Mouse (Mus musculus): Measurements from ENCODE around the gene Gucy2c. TPM values are rescaled to one million over a fixed set of nuclear protein-coding genes. Genes with fewer than 3 reads are reported as not detected.
"Not testable (repeated sequence)": the region's sequence is repeated elsewhere in the genome, so short reads cannot be mapped to it uniquely, and the experiment has no call there.

The Gucy2c gene
- polyA plus RNA-seq, 1 experiment from 2014 or later, result 0.14 TPM

GRCm38 (mm10) chr6:136801274-136801673 lies 19.7 kb upstream of the Gucy2c start:
- no peak overlapping the region for H3K9ac ChIP-seq (replicated peaks; ENCODE audit: low read length)
- ATAC-seq (replicated peaks; ENCODE audit: insufficient number of reproducible peaks, low FRiP score, low TSS enrichment, low read depth), result no peak
- H3K4me3 ChIP-seq (ENCODE audit: low read depth, low read length), result no peak overlapping the region
- no peaks in the 10 kb centered on the region for H3K27me3 ChIP-seq (ENCODE audit: control insufficient read depth, insufficient read depth, low read length)
- WGBS, result 85% methylated on average over 6 of the region's 6 CpGs
- DNase-seq (ENCODE audit: low spot score), result no peak
- no peak overlapping the region for H3K4me2 ChIP-seq (ENCODE audit: low read depth, low read length)
- no peak overlapping the region for H3K27ac ChIP-seq (replicated peaks; ENCODE audit: low read depth, low read length)
- H3K9me3 ChIP-seq (replicated peaks; ENCODE audit: control insufficient read depth, low read length), result no peaks in the 10 kb centered on the region
- no peaks in the 10 kb centered on the region for H3K36me3 ChIP-seq (replicated peaks; ENCODE audit: control insufficient read depth, insufficient read depth, low read depth, low read length)
- H3K4me1 ChIP-seq (ENCODE audit: control insufficient read depth, insufficient read depth, low read length), result no peaks in the 10 kb centered on the region

- Histone ChIP-seq H3K9ac (replicated peaks; ENCODE audit: low read length) (no peak overlapping the region), H3K4me3 (ENCODE audit: low read depth, low read length) (no peak overlapping the region), H3K27me3 (ENCODE audit: control insufficient read depth, insufficient read depth, low read length) (no peaks in the 10 kb centered on the region), H3K27ac (replicated peaks; ENCODE audit: low read depth, low read length) (no peak overlapping the region), H3K9me3 (replicated peaks; ENCODE audit: control insufficient read depth, low read length) (no peaks in the 10 kb centered on the region), H3K36me3 (replicated peaks; ENCODE audit: control insufficient read depth, insufficient read depth, low read depth, low read length) (no peaks in the 10 kb centered on the region), H3K4me1 (ENCODE audit: control insufficient read depth, insufficient read depth, low read length) (no peaks in the 10 kb centered on the region), H3K4me2 (ENCODE audit: low read depth, low read length) (no peak overlapping the region)
- ATAC-seq (replicated peaks; ENCODE audit: insufficient number of reproducible peaks, low FRiP score, low TSS enrichment, low read depth) (no peak), DNase-seq (ENCODE audit: low spot score) (no peak)
- 93% methylated on average over 8 of the region's 8 CpGs for WGBS
These were observed 19.1 kb upstream of the Gucy2c start for GRCm38 (mm10) chr6:136800710-136801109.

GRCm38 (mm10) chr6:136797874-136798693 lies 16.5 kb upstream of the Gucy2c start:
- 80% methylated on average over 3 of the region's 3 CpGs for WGBS
- H3K9ac ChIP-seq (replicated peaks; ENCODE audit: low read length); H3K36me3 ChIP-seq (replicated peaks; ENCODE audit: control insufficient read depth, insufficient read depth, low read depth, low read length); ATAC-seq (replicated peaks; ENCODE audit: insufficient number of reproducible peaks, low FRiP score, low TSS enrichment, low read depth); H3K9me3 ChIP-seq (replicated peaks; ENCODE audit: control insufficient read depth, low read length); H3K4me2 ChIP-seq (ENCODE audit: low read depth, low read length); H3K4me3 ChIP-seq (ENCODE audit: low read depth, low read length); H3K27ac ChIP-seq (replicated peaks; ENCODE audit: low read depth, low read length); H3K4me1 ChIP-seq (ENCODE audit: control insufficient read depth, insufficient read depth, low read length); DNase-seq (ENCODE audit: low spot score); H3K27me3 ChIP-seq (ENCODE audit: control insufficient read depth, insufficient read depth, low read length): not testable (repeated sequence)

GRCm38 (mm10) chr6:136795850-136796249 lies 14.3 kb upstream of the Gucy2c start:
- H3K4me1 ChIP-seq (ENCODE audit: control insufficient read depth, insufficient read depth, low read length), result no peaks in the 10 kb centered on the region
- WGBS, result 59% methylated on average over 6 of the region's 6 CpGs
- no peak for DNase-seq (ENCODE audit: low spot score)

GRCm38 (mm10) chr6:136795110-136795509 lies 13.5 kb upstream of the Gucy2c start:
- 61% methylated on average over 1 of the region's 1 CpGs for WGBS
- DNase-seq (ENCODE audit: low spot score), result no peak
- Histone ChIP-seq H3K9me3 (replicated peaks; ENCODE audit: control insufficient read depth, low read length) (no peaks in the 10 kb centered on the region), H3K27me3 (ENCODE audit: control insufficient read depth, insufficient read depth, low read length) (no peaks in the 10 kb centered on the region; the same call in 1 of the 2 replicates), H3K9ac (replicated peaks; ENCODE audit: low read length) (no peak overlapping the region), H3K4me1 (ENCODE audit: control insufficient read depth, insufficient read depth, low read length) (no peaks in the 10 kb centered on the region), H3K27ac (replicated peaks; ENCODE audit: low read depth, low read length) (no peak overlapping the region), H3K4me2 (ENCODE audit: low read depth, low read length) (no peak overlapping the region), H3K36me3 (replicated peaks; ENCODE audit: control insufficient read depth, insufficient read depth, low read depth, low read length) (no peaks in the 10 kb centered on the region), H3K4me3 (ENCODE audit: low read depth, low read length) (no peak overlapping the region)
- no peak for ATAC-seq (replicated peaks; ENCODE audit: insufficient number of reproducible peaks, low FRiP score, low TSS enrichment, low read depth)

More at GRCm38 (mm10) chr6:136795850-136796249, 14.3 kb upstream of the Gucy2c start:
- no peaks in the 10 kb centered on the region; the same call in 1 of the 2 replicates for H3K27me3 ChIP-seq (ENCODE audit: control insufficient read depth, insufficient read depth, low read length)
- no peaks in the 10 kb centered on the region for H3K36me3 ChIP-seq (replicated peaks; ENCODE audit: control insufficient read depth, insufficient read depth, low read depth, low read length)
- H3K4me2 ChIP-seq (ENCODE audit: low read depth, low read length), result no peak overlapping the region
- no peak overlapping the region for H3K27ac ChIP-seq (replicated peaks; ENCODE audit: low read depth, low read length)
- ATAC-seq (replicated peaks; ENCODE audit: insufficient number of reproducible peaks, low FRiP score, low TSS enrichment, low read depth), result no peak
- H3K4me3 ChIP-seq (ENCODE audit: low read depth, low read length), result no peak overlapping the region
- H3K9me3 ChIP-seq (replicated peaks; ENCODE audit: control insufficient read depth, low read length), result no peaks in the 10 kb centered on the region
- H3K9ac ChIP-seq (replicated peaks; ENCODE audit: low read length), result no peak overlapping the region

- Histone ChIP-seq H3K27ac (replicated peaks; ENCODE audit: low read depth, low read length) (no peak overlapping the region), H3K27me3 (ENCODE audit: control insufficient read depth, insufficient read depth, low read length) (no peaks in the 10 kb centered on the region; the same call in 1 of the 2 replicates), H3K4me2 (ENCODE audit: low read depth, low read length) (peak overlapping the region; percentile 64), H3K4me1 (ENCODE audit: control insufficient read depth, insufficient read depth, low read length) (no peaks in the 10 kb centered on the region), H3K9me3 (replicated peaks; ENCODE audit: control insufficient read depth, low read length) (no peaks in the 10 kb centered on the region), H3K9ac (replicated peaks; ENCODE audit: low read length) (peak overlapping the region; percentile 37; the same call in 1 of the 2 replicates), H3K36me3 (replicated peaks; ENCODE audit: control insufficient read depth, insufficient read depth, low read depth, low read length) (no peaks in the 10 kb centered on the region), H3K4me3 (ENCODE audit: low read depth, low read length) (peak overlapping the region; percentile 36)
- 2% methylated on average over 22 of the region's 24 CpGs for WGBS
- ATAC-seq (replicated peaks; ENCODE audit: insufficient number of reproducible peaks, low FRiP score, low TSS enrichment, low read depth) (no peak), DNase-seq (ENCODE audit: low spot score) (peak; percentile 22)
These were observed 12.4 kb upstream of the Gucy2c start for GRCm38 (mm10) chr6:136793831-136794525.

GRCm38 (mm10) chr6:136792884-136793758 lies 11.6 kb upstream of the Gucy2c start:
- Histone ChIP-seq H3K9ac (replicated peaks; ENCODE audit: low read length) (no peak overlapping the region), H3K9me3 (replicated peaks; ENCODE audit: control insufficient read depth, low read length) (no peaks in the 10 kb centered on the region), H3K4me1 (ENCODE audit: control insufficient read depth, insufficient read depth, low read length) (no peaks in the 10 kb centered on the region), H3K4me2 (ENCODE audit: low read depth, low read length) (peak overlapping the region; percentile 64; the same call in 1 of the 2 replicates), H3K27me3 (ENCODE audit: control insufficient read depth, insufficient read depth, low read length) (no peaks in the 10 kb centered on the region; the same call in 1 of the 2 replicates), H3K36me3 (replicated peaks; ENCODE audit: control insufficient read depth, insufficient read depth, low read depth, low read length) (no peaks in the 10 kb centered on the region), H3K4me3 (ENCODE audit: low read depth, low read length) (no peak overlapping the region), H3K27ac (replicated peaks; ENCODE audit: low read depth, low read length) (no peak overlapping the region)
- WGBS, result 24% methylated on average over 16 of the region's 16 CpGs
- DNase-seq (ENCODE audit: low spot score) (no peak), ATAC-seq (replicated peaks; ENCODE audit: insufficient number of reproducible peaks, low FRiP score, low TSS enrichment, low read depth) (no peak)

Measured in embryonic facial prominence, embryonic 11.5 days (tissue).